Mouse (Mus musculus) gastrocnemius, adult 8-10 months (tissue): ENCODE data around the gene Slc35a2. TPM values are rescaled to one million over a fixed set of nuclear protein-coding genes. Genes with fewer than 3 reads are reported as not detected.

Source experiments
- DNase-seq, 2 experiments: peaks; one replicate each; pipeline ENCODE4 v3.0.0; 2022; ENCODE audit warnings: low spot score in 2 of 2
- total RNA-seq, 4 experiments: library from RNA; stranded (reverse); gene quantifications; 2 replicates each; pipeline ENCODE4 v1.2.4; 2022

The Slc35a2 gene
- total RNA-seq = 10 to 100 TPM in 2 of 4 experiments, 1 to 10 TPM in 2; 8.5 to 11.3 (median 10.2) TPM

DNA sequence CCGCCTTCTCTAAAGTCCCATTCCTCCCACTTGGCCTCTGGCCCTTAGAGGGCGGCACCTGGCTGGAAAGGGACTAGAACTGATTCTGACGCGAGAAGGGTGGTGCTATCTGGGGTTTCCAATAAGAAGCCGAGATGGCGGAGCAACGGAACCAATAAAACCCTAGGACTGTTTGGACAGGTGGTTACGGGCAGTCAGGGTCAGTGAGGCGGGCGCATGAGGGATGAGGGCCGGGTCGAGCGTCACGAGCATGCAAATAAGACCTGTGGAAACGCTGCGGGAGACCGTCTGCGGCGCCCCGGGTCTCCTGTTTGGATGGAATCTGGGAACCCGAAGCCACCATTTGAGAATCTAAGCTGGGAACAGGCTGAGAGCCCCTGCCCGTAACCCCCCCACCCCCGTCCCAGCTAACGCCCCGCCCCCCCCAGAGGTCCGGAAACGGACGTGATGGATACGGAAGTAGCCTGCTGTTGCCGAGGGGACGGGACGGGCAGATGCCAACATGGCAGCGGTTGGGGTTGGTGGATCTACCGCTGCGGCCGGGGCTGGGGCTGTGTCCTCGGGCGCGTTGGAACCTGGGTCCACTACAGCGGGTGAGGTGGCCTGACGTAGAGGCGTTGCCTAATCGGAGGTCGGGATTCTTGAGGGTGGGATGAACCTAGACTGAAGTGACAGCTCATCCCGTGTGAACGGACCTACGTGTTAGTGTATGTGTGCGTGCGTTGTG lies at the start of gene Slc35a2:
Slc35a2 (plus strand) TSS at position 188 of the 727 bp plus-strand sequence.
- peak; percentile 84 to 85 for DNase-seq

DNA sequence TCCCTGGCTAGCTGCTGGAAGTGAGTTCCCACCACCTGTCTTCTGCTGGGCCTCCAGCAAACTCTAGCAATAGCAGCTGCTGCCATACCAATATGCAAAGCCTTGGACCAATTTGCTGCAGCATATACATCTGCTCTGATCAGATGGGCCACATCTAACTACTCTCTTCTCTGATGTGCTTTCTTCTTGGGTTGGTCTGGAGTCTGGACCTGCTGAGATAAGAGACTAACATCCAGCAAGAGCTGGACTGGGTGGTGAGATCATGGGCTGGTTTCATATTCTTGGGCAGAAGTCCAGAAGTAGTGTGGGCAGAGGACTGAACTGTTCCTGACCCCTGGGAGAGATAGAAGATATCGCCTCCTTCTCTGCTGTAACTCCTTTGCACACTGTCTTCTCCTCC lies 46.7 kb upstream of the Slc35a2 start:
- no peak for DNase-seq

DNA sequence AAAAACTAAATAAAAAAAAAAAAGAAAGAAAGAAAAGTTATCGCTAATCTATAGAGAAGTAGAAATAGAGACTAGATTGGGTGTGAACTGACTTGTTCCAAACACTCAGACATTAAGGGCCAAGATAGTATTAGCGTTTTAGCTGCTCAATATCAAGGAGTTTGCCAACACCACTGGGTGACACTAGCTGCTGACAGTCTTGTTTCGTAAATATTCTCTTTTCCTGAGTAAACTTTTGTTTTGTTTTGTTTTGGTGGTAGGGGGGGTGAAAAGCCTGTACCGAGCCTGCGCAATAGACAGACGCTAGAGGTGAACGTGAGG lies 43.0 kb upstream of the Slc35a2 start:
- DNase-seq = no peak

DNA sequence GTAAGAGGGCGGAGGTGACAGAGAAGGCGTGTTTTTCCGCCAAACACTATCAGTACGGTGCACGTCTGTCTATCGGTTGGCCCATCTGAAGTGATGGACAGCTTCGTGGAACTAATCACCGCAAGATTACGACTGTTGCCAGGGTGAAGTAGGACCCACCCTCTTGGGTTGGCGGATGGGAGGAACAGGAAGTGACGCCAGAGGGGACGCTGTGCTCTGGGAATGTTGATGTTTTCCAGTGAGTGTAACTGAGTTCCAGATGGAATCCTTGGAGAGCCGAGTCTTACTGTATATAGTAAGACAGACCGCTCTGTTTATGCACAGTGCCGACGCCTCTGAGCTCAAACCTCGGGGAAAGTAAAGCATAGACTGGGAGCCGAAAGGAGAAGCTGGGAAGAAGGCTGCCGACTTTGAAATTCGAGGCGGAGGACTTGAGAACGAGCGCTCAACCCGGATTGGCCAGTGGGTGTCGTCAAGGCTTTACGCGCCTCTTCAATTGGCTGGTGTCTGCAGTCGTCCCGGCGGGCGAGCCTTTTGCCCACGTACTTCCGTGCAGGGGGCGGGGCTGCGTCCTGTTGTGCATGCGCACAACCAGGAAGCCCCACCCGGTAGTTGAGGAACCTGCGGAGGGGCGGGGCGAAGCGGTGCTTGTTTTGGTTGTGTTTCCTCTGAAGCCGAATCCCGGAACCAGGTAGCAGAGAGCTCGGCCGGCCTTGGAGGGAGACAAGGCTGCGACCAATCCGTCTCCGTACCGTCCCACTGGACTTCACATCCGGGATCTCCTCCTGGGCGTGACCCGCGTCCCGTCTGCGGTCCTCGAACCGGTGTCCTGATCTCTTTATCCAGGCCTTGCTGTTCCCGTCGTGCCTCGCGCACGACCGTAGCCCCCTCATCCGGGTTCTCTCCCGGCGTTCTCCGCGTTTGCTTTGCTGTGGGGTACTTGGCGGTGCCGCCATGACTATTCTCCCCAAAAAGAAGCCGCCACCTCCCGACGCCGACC lies 42.4 kb upstream of the Slc35a2 start, which contains the start of gene Otud5:
Otud5 (plus strand) TSS at position 202 of the 1,000 bp plus-strand sequence.
- DNase-seq = peak; percentile 85 to 90

DNA sequence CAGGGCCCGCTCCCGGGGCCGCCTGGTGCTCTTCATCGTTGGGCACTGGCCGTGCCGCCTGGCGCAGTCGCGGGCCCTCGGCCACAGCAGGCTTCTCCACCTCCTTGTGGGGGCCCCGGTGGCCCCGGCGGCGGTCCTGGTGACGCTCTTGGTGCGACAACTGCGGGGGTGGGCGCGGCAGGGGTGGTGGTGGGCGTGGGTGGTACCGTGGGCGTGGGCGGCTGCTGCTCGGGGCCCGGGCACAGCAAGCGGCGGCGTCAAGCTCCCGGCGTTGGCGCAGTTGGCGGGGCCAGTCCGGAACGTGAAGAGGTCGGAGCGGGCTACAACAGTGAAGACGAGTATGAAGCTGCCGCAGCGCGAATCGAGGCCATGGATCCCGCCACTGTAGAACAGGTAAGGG lies 41.5 kb upstream of the Slc35a2 start:
- DNase-seq = no peak

DNA sequence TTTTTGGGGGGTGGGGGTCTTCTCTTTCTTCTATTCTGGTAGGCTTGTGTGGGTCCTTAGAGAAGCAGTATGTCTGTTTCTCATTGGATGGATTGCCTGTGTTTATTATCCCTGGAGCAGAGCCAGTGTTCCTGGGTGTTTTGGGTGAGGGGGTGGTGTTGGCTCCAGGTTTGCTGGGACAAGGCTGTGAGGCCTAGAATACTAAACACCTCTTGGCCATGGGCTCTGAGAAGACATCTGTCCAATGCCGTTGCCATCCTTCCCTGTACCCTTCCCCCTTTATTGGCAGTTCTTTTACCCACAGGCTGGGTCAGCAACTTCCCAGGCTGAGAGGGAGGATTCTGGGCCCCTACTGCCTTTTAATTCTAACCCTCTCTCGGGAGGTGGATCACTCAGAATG lies 36.0 kb upstream of the Slc35a2 start:
- no peak for DNase-seq

DNA sequence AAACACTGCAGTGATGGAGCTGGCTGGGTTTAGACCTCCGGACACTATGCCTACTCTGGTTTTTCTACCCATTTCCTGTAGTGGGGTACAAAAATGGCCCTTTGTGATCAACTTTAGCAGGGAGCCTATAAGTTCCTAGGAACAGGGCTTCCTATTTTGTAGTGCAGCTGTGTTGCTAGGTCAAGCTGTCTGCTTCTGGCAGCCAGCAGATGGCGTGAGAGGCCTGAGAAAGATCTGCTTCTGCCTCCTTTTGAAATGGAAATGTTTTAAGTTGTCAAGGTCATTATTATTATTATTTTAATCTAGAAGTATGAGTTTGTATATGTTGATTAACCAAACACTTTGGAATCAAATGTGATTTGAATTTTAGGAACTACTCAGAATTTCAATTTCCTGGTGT lies 29.2 kb upstream of the Slc35a2 start:
- DNase-seq = no peak

DNA sequence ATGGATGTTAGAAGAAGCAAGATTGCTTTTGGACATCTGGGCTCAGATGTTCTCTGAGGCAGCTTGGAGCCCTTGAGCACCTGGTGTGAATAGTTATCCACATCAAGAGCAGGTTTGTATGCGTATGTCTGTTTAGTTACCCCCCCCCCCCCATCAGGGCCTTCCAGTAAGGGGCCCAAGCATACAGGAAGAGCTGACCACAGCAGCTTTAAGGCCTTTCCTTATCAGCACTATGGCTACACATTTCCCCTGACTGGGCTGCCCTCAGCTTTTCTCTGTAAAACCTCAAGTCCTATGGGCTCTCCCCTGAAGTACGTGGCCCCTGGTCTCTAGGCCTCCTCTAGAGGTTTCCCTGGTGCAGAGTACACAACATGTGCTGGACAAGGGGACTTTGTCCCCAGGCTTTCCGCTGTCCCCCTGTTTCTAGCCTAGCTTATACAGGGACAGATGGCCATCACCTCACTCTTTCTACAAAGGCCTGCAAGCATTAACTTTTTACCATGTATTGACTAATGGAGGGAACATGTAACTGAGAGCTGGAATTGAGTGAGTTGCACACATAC lies 24.6 kb upstream of the Slc35a2 start:
- DNase-seq = no peak

DNA sequence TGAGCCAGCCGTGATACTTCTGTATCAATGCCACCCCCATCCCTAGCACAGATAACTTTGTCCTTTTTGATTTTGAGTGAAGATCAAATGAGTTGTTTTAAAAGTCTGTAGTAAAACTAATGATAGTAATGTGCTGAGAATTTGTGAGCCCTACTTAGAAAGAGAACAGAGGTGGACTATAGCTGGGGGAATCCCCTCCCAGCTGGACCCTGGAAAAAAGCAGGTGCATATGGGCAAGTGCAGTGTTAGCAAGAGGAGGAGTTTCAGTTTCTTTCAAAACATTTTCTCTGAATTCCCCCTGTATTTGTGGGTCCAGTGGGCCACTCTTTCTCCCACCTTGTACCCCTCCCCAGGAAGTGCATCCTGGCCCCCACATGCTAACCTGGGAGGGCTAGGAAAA lies 20.6 kb upstream of the Slc35a2 start:
- DNase-seq = no peak

DNA sequence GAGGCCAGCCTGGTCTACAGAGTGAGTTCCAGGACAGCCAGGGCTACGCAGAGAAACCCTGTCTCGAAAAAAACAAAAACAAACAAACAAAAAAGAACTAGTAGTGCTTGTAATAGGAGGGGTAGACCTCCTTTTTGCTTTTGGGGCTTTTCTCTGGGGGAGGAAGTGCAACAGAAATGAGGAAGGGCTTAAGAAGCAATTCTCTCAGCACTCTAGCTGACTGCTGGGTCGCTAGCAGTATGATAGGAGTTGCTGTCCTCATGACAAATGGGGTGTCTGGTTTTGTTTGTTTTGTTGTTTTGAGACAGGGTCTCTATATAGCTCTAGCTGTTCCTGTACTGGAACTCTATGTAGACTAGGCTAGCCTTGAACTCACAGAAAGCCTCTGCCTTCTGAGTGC lies 19.3 kb upstream of the Slc35a2 start:
- DNase-seq = no peak

DNA sequence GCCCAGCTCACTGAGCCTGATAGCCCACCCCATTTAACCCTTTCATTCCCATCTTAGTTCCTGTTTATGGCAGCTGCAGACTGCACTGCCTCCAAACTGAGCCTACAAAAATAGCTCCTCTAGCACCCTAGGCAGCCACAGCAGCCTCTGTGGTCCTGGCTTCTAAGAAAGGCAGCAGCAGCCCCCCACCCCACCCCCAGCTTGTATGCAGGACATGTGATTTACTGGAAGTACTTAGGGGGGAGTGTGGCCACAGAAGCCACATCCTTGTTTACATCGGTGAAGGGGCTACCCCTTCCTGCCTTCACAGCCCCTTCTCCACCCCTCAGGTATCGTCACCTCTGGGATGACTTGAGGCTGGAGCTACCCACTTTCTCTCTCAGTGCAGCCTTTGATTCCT lies 18.5 kb upstream of the Slc35a2 start:
- no peak for DNase-seq

DNA sequence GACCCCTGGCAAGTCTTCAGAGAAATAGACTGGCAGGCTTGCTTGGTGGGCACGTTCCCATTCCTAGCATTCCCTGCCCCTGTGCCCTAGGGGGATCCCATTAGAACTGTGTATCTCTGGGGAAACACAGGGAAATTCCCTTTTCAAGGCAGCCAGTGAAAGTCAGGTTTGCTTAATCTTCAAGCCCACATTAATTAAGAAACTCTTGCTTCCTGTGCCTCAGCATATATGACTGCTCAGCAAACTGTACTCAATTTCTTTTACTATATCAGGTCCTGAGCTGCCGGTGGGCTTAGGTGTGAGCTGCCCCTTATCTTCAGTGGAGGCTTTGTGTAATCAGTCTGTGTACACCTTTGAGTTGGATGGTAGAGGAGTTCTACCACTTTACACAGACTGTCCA lies 18.0 kb upstream of the Slc35a2 start:
- no peak for DNase-seq

DNA sequence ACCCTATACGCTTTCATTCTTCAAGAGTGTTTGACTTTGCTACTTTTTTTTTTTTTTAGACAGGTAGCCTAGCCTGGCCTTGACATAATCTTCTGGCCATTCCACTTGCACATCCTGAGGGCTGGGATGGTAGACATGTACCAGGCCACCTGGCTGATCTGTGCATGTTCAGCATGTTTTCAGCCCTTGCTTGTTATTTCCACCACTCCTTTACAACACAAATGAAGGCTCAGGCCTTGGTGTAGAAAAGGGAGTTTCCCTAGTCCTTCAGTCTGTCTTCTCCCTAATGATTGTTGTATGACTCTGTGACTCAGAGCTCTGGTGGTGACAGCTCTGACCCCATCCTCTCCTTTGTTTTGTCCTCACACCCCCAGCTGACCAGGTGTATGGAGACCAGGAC lies 16.7 kb upstream of the Slc35a2 start:
- DNase-seq = no peak

DNA sequence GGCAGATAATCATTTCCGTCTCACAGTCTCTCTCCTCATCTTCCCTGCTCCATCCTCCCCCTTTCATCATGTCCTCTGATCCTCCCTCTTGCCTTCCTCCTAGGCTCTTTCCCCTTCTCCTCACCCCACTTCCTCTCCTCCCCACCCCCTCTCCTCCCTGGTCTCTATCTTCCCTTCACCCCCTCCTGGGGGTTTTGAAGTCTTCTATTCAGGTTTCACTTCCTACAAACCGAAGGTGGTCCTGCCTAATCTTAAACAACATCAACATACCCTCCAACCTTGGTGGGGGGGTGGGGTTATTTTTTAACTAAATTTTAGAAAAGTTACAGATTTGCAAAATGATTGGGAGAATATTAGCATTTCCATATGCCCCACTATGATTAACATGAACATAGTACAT lies 15.3 kb upstream of the Slc35a2 start:
- DNase-seq = no peak

DNA sequence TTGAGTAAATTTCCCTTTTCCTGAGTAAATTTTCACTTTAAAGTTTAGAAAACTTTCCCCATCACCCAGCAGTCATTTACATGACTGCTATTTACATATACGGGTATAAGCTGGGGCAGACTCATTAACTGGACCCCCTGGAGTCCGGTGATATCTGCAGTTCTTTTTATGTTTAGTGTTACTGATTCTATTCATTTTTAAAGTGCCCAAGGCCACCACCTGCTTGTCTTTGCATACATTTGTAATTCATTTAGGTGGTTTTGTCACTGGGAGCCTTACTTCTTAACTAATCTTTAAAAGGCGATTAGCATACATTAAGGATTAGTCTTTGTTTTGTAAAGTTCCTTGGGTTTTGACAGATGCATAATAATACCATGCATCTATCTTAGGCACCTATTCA lies 14.0 kb upstream of the Slc35a2 start:
- no peak for DNase-seq

DNA sequence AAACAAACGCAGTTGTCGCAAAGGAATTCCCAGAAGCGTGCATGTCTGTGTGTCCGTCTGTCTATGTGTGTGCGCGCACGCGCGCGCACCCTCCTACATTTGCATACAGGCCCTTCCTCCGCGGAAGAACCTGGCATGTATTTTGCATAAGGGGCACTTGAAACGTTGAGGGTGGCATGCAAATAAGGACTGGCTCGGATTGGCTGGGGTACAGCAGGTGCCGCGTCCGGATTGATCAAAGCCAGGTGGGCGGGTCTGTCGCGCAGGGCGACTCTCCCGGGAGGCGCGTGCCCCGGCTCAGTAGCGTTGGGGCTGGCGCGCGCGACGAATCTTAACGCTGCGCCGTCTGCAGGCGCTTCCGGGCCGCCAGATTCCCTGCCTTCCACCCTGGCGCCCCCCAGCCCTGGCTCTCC lies 5.8 kb upstream of the Slc35a2 start, which contains the start of gene Pim2:
Pim2 (plus strand) TSS at position 256 of the 413 bp plus-strand sequence.
- peak; percentile 33 to 75 for DNase-seq

DNA sequence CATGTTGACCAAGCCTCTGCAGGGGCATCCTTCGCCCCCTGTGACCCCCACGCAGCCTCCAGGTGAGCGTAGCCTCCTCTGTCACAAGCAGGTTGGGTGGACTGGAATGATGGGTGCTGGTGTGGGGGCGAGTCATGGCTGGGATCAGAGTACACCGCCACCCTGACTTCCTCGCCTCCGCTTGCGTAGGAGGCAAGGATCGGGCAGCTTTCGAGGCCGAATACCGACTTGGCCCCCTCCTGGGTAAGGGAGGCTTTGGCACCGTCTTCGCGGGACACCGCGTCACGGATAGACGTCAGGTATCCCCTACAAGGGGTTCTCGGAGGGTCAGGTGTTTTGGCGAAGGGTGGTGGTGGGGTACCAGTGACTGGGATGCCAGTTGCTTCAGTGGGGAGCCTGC lies 5.3 kb upstream of the Slc35a2 start:
- no peak for DNase-seq

DNA sequence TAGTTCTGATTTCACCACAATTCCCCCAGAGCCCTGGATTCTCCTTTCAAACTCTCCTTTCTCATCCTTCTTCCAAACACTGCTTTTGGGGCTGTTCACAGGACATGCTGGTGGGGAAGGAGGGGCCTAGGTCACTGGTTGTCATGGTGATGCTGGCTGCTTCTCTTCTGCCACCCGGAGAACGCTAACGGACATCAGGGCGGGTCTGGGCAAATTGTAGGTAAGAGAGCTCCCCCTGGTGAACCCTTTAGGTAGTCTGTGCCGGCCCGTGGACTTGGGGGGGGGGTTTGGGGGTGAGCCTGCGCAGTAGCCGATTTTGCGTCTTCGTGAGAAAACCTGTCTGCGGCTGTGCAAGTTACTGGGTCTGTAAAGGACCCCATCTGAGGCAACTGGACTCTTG lies 4.0 kb upstream of the Slc35a2 start:
- DNase-seq = peak; percentile 10 to 47

DNA sequence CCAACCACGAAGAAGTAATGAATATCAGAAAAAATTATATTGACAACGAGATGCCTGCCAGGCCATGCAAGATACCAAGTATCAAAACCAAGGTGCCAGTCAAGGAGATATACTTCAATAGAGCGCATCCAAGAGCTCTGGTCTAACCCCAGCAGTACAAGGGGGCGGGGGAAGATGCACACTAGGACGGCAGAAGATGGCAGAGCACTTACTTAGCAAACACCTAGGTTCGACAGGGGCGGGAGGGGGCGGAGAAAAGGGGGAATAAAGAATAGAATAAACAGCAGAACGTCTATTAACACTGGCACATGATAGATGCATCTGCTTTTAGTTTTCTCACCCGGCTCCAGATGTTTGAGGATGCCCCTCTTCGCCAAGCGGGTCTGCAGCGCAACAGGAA lies 14.4 kb downstream of the Slc35a2 start:
- no peak for DNase-seq

DNA sequence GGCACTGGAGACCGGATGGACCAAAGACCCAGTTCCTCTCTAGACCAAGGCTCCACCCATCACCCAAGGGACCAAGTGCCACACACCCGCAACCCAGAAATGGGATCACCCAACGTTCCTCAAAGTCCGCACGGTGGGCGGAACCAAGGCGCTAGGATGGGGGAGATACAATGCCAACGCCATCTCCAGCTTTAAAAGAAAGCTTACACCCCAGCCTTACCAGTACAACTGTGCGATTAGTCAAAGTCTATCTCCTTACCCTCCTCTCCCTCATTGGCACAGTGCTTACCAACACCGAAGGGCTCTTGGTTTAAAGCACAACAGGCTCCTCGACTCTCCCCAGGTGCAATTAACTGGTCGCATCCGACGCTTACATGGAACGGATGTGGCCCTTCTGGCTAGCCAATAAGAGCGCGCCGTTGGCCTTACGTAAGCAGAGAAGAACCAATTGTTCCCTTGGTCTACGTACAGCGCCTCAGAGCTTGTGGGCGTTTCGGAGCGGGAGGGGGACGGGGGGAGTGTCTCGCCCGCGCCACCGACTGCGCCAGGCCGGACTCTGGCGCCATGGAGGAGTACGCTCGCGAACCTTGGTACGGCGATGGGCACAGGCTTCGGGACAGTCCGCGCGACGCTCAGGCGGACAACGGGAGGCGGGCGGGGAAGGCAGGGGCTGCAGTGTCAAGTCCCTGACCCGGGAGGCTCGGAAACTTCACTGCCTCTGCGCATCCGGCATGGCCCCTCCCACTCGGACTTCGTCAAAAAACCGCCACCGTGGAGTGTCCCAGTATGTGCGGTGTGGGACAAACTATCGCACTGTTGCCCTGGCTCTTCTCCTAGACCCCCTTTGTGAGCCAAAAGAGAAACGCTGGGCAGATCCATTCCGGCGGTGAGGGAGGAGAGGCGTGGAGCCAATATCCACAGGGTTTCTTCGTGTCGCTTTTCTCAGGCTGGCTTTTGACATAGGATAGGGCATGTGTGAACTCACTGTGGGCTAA lies 15.3 kb downstream of the Slc35a2 start, which contains the start of the genes Pqbp1 and Timm17b:
Pqbp1 (minus strand) TSS at position 390 of the 995 bp plus-strand sequence.
Timm17b (plus strand) TSS at position 478 of the 995 bp plus-strand sequence.
- DNase-seq = peak; percentile 74 to 83

DNA sequence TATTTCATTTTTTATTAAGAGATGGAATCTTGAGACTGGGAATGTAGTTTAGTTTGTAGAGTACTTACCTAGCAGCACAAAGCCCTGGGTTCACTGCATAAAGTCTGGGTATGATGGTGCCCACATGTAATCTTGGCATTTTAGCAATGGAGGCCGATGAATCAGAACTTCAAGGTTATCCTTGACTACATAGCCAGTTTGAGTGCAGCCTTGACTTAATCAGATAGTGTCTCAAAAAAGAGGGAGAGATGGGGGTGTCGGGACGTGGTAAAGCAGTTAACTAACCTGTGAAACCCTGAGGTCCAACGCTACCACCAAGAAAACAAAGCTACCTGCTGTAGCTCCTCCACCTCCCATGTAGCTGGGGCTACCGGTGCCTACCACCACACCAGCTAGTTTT lies 20.6 kb downstream of the Slc35a2 start:
- DNase-seq = no peak
